Mouse (Mus musculus) R1 (cell line): ENCODE results near the gene Pomt2.
"Not testable (repeated sequence)": the region's sequence is repeated elsewhere in the genome, so short reads cannot be mapped to it uniquely, and the experiment has no call there.

Source experiments
- DNase-seq: peaks from one replicate; pipeline ENCODE4 v3.0.0-alpha.2; 2018; ENCODE audit warnings: low read depth, low spot score

Pomt2 gene

DNA sequence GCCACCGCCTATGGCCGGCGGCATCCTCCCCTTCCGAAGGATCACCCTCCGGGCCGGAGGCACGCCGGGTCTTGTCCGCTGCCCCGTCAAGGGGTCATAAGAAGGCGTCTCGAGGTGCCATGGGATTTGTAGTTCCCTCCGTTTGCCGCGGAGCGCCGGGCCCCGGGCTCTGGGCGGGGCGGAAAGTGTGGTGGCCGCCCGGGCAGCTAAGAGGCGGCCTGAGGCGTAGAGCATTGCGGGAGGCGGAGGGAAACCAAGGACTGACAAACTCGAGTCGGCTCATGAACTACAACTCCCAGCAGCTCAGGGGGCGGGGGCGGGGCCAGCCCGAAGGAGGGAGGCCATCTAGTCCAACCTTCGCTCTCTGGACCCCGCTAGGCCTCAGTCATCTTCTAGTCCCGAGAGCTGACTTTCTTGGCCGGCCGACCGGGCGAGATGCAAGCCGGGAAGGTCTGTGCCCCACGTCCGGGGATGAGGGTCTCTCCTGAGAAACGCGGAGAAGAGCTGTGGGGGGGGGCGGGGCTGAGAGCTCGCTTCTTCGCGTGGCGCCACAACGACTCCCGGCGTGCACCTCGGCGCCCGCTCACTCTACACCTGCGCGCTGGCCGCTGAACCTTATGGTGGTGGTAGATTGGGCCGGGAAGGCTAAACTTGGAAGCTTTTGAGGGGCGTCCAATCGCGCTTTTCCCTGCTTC is at the start of gene Pomt2:
Gene Pomt2 (minus strand): TSS at position 574 of the 695 bp plus-strand sequence.
- DNase-seq, result peak; percentile 97

DNA sequence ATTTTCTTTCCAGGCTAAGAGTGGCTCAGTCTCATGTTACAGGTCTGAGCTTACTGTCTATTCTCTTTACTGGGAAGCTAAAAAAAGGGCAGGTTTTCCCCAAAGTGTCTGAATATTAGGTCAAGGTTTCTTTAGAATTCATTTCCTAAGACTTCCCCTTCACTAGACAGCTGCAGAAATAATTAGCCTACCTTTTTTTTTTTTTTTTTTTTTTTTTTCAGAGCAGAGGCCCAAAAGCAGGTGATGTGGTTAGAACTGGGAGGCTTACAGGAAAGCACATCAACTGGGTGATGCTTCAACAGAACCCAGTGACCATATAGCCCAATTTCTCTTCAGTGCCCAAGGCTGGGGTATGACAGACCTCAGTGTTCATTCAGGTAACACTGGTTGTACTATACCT is 48.5 kb upstream of the Pomt2 start:
- DNase-seq, result no peak

- no peak for DNase-seq
These were observed 47.3 kb upstream of the Pomt2 start for GRCm38 (mm10) chr12:87195069-87195468.

DNA sequence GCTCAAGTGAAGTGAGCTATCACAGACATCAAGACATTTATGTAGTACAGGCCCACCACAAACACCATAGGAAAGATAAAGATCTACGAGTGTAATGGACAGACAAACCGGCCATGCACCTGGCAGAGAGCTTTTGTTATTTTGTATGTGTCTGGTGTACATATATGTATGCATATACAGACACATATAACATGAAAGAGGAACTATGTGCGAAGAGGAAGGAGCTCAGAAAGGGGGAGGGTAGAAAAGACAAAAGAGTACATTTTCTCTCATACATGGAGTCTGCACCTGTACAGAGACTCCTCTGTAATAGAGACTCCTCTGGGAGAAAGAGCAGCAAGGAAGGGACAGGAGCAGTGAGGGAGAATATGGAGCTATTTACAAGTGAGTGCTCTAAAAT is 45.2 kb upstream of the Pomt2 start:
- DNase-seq, result no peak

DNA sequence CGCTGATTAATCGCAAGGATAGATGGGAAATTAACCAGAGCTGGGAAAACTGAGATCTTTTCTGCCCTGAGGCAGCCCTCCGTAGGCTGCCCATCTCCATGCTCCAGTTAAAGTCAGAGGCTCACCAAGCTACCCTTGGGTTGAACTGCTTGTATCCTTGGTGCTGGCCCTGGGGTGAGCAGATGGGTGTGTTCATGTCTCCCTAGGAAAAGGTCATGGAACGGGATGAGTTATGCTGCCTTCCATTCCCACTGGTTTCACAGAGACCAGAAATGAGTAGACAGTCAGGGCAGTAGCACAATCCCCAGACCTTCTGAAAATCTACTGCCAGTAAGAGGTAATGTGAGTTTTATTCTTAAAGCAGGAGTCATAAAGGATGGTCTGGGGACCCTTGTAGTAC is 29.9 kb upstream of the Pomt2 start:
- no peak for DNase-seq

- no peak for DNase-seq
These were observed 27.6 kb upstream of the Pomt2 start for GRCm38 (mm10) chr12:87175194-87175946.

GRCm38 (mm10) chr12:87160815-87161214 is 13.0 kb upstream of the Pomt2 start:
- DNase-seq, result no peak

DNA sequence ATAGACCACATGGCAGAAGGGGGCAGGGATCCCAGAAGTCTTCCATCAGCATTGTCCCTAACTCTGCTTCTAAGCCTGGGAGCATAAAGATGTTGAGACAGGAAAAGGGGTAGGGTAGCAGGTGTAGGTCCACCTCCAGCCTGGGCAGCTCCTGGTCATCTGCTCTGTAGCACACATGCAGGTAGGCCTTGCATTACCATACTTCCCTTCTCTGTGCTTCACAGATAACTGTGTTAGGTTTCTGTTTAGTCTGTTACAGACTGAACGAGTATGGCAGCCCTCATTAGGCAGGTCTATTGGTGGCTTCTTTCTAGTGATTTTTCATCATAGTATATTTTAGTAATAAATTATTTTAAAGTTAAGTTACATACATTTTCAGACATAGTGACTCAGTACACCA is 12.5 kb upstream of the Pomt2 start:
- no peak for DNase-seq

DNA sequence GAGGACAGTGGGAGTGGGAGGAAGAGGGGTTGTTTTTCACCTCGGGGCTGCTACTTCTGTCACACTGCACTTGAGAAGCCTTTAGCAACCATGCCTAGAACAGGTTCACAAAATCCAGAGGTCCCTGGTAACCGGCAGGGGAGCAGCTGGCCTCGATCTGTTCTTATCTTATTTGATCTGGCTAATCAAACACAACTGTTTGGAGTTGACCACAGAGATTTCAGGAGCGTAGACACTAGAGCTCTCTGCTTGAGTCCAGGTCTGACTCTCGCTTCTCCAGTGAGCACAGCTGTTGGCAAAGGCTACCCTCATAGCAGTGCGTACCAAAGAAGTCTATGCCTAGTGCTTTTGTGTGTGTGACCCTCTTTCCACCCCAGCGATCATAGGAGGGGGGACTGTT is 10.3 kb upstream of the Pomt2 start:
- no peak for DNase-seq

DNA sequence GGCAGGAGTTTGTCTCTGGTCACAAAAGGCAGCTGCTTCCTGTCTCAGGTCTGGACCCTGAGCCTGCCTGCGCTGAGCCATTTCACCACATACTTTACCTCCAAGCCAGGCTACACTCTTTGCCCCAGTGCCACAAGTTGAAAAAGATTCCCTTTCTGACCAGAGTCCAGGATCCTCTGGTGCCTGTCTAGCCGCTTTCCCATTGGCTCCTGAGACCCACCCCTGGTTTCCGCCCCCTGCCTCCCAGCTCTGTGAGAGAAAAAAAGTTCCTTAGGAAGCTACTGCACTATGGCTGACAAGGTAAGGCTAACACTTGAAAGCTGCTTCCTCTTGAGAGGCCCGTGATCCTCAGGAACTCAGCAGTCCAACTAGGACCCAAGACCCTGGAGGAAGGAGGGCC is 9.6 kb upstream of the Pomt2 start:
- peak; percentile 43 for DNase-seq

- DNase-seq, result not testable (repeated sequence)
These were observed 6.7 kb upstream of the Pomt2 start for GRCm38 (mm10) chr12:87154448-87154847.

DNA sequence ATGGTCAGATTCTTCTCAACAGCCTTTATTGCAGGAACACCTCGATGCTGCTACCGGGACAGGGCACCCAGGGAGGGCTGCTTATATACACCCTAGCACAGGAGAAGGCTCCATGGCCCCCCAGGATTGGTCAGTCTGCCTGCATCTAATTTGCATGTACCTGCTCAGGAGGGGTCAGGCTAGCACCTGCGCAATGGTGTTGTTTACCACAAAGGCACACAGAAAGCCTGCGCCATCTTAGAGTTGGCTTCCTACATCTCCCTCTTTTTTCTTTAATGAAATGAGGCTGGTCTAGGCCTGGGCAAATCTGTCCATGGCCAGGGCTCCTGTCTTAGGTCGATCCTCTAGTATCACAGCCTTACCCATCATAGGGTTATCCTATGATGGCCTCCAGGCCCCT is 1.7 kb upstream of the Pomt2 start:
- no peak for DNase-seq

DNA sequence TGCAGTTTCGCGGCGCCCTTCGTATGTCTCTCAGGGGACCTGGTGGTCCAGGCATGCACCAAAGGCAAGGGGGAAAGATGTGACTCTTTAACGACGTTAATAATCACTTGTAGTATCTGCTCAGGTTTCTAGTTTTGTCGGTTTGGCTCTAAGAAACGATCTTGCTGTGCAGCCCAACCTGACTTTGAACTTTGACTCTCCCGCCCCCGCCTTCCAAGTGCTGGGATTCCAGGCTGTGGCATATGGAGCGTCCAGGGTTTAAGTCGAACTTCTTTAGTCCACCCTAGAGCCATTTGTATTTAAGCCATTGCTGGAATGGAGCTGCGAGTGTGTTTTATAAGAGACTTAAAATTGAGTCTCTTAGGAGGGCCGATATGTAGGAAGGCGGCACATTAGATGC is 368 bp upstream of the Pomt2 start:
- no peak for DNase-seq

DNA sequence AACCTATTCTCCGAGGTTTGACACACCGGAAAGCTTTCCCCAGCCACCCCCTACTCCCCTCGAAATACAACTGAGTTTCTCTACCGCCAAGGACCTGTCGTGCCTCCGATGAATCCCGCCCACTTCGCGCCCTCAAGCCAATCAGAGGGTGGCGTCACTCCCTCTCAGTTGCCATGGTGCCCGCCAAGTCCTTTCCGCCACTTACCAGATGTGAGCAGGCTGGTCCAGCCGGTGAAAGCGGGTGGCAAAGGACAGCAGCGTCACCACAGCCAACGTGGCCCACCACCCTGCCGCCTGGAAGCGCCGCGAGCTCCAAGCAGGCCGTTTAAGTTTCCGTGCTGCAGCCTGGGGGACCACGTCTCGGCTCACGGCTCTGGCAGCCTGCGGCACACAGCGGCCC is 802 bp downstream of the Pomt2 start, which contains the start of gene Gstz1:
Gene Gstz1 (plus strand): TSS at position 200 of the 400 bp plus-strand sequence.
- DNase-seq, result peak; percentile 95

GRCm38 (mm10) chr12:87142156-87142555 is 5.6 kb downstream of the Pomt2 start:
- DNase-seq, result no peak

GRCm38 (mm10) chr12:87138768-87139167 is 9.0 kb downstream of the Pomt2 start:
- DNase-seq, result no peak

DNA sequence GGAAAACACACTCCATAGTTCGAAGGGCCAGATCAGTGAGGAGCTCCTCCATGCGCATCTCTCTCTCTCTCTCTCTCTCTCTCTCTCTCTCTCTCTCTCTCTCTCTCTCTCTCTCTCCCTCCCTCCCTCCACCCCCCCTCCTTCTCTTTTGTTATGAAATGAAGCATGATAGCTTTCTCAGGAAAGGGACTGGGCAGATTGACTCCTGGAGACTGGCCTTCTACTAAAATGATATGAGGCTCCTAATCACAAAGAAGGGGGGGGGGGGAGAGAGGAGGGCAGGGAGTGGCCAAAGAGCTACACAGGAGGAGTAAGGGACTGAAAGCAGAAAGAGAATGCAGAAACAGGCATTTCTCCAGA is 9.4 kb downstream of the Pomt2 start:
- no peak for DNase-seq

- DNase-seq, result no peak
These were observed 10.1 kb downstream of the Pomt2 start for GRCm38 (mm10) chr12:87137439-87138341.

- no peak for DNase-seq
These were observed 15.0 kb downstream of the Pomt2 start for GRCm38 (mm10) chr12:87132784-87133183.

GRCm38 (mm10) chr12:87132210-87132609 is 15.6 kb downstream of the Pomt2 start:
- no peak for DNase-seq

- peak; percentile 35 for DNase-seq
These were observed 16.1 kb downstream of the Pomt2 start for GRCm38 (mm10) chr12:87131619-87132018.

- no peak for DNase-seq
These were observed 16.6 kb downstream of the Pomt2 start for GRCm38 (mm10) chr12:87131181-87131580.
